Mouse (Mus musculus) T-cell, adult 2 months (primary cell): ENCODE data around the gene Dgcr2.

Source experiments
- DNase-seq: peaks from one replicate; pipeline ENCODE4 v3.0.0; 2022; ENCODE audit warnings: low spot score

Dgcr2 gene

GRCm38 (mm10) chr16:17911052-17911595 is 12.8 kb upstream of the Dgcr2 start, which contains the start of gene Ess2:
Gene Ess2 (minus strand): TSS chr16:17911348.
- DNase-seq: peak; percentile 92

DNA sequence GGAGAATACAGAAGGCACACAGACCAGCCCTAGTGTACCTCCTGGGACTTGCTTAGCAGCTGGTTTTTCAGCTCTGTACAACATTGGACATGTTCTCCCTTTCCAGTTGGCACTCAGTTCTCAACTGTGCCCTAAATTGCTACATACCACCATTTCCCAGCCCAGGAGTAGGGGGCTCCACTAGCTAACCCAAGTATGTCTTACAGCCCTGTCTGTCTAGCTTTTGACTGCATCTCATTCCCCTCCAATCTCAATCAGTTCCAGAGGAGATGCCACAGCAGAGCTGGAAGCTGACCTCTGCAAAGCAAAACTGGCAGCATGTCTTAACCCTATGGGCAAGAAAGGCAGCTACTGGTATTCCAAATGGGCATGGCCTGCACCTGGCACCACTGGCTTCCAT is 2.3 kb downstream of the Dgcr2 start:
- no peak for DNase-seq

GRCm38 (mm10) chr16:17893923-17894322 is 4.4 kb downstream of the Dgcr2 start, which contains the start of gene Tssk1:
Gene Tssk1 (plus strand): TSS chr16:17894223.
- no peak for DNase-seq

GRCm38 (mm10) chr16:17892606-17893005 is 5.8 kb downstream of the Dgcr2 start:
- DNase-seq: no peak

GRCm38 (mm10) chr16:17891567-17891959 is 6.8 kb downstream of the Dgcr2 start, which contains the start of gene Gm20518:
Gene Gm20518 (minus strand): TSS chr16:17891671.
- DNase-seq: peak; percentile 97

- DNase-seq: no peak
These were observed 7.3 kb downstream of the Dgcr2 start for GRCm38 (mm10) chr16:17890917-17891566.

- DNase-seq: no peak
These were observed 8.0 kb downstream of the Dgcr2 start for GRCm38 (mm10) chr16:17890342-17890727.

DNA sequence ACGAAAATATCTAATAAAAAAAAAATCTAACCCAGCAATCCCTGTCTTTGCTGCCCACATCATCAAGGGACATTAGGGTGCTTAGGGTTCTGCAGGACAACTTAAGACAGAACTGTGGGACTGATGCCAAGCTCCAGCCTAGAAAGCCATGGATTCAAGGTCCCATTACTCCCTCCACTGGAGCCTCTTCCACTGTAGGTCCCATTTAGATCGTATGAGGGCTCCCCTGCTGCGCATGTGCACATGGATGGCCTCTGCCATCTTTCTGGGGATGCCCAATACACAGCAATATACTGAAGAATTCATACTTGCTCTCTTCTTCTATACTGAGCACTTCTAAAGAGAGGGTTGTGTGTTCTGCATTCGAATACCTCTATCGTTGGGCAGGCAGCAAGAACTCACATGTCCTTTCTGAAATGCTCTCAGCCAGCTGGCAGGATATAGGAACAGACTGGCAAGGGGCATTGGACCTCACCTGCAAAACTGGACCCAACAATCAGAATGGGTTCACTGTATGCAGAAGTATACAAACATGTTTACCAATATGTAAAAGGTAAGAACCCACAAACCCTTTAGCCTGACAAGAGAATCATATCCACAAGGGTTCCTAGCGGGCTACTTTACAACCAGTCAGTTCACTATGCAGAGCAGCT is 8.5 kb downstream of the Dgcr2 start:
- DNase-seq: no peak

DNA sequence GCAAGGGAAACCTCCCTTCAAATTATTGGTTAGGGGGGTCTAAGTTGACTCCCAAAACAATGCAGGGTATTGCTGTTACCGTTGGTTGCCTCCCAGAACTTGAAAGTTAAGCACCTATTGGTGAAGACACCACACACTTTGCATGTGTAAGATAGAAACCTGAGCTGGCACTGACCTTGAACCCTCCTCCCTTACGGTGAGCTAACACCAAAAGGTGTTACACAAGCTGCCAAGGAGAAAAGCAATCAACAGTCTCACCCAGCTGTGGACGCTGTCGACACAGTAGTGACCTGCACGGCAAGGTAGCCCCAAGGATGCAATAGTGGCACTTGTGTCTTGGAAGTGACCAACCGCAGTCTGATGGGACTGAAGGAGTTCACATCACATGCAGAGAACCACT is 14.2 kb downstream of the Dgcr2 start:
- DNase-seq: no peak

- no peak for DNase-seq
These were observed 16.2 kb downstream of the Dgcr2 start for GRCm38 (mm10) chr16:17882196-17882595.

GRCm38 (mm10) chr16:17879571-17879970 is 18.8 kb downstream of the Dgcr2 start:
- DNase-seq: no peak

- no peak for DNase-seq
These were observed 22.3 kb downstream of the Dgcr2 start for GRCm38 (mm10) chr16:17876096-17876495.

DNA sequence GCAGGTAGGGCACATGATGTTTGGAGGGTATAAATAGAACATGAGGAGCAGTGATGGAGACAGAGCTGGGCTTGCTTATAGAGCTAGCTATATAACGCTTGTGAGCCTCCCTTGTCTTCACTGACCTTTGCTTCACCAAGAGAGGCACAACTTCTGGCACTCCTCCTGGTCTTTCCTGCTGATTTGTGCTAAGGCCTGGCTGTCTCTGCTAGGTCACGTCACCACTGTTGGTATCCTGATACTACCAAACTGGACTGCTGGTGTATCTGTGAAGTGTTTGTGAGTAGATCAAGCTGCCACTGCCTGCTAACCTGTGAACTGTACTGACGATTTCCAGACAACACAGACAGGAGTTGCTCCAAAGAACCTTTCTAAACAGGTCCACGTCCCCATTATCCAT is 23.2 kb downstream of the Dgcr2 start:
- DNase-seq: no peak

DNA sequence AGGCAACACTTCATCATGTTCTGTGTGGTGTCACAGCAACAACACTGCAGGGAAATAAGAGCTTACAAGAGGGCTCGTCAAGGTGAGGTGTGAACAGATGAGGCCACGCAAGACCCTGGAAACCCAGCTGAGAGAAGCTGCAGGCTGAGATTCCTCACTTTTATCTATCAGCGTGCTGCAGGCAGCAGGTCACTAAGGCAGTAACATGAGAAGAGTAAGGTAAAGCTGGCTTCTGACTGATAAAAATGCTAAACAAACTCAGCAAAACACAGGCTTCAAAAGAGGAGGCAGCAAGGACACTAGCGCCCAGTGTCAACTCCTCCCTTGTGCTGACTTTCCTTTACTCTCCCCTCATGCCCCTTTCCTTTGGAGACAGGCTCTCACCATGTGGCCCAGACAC is 25.4 kb downstream of the Dgcr2 start:
- no peak for DNase-seq

- no peak for DNase-seq
These were observed 27.1 kb downstream of the Dgcr2 start for GRCm38 (mm10) chr16:17871248-17871647.

GRCm38 (mm10) chr16:17865770-17866169 is 32.6 kb downstream of the Dgcr2 start:
- no peak for DNase-seq

DNA sequence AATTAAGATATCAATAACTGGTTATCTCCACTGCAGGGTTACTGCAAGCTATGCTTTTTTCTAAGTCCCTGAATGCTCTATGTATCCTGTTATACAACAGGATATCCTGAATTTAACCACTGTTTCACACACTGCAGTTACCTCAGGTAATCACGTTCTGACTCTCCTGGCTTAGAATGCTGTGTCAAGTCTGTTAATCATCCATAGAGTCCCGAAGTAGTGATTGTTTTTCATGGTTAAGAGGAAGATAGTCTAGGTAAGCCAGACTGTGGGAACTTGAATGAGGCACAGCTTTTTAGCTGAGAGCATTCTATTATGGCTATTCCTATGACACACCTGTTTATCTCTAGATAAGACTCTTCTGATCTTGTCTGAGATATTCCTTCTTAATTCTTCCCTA is 33.1 kb downstream of the Dgcr2 start:
- DNase-seq: no peak

DNA sequence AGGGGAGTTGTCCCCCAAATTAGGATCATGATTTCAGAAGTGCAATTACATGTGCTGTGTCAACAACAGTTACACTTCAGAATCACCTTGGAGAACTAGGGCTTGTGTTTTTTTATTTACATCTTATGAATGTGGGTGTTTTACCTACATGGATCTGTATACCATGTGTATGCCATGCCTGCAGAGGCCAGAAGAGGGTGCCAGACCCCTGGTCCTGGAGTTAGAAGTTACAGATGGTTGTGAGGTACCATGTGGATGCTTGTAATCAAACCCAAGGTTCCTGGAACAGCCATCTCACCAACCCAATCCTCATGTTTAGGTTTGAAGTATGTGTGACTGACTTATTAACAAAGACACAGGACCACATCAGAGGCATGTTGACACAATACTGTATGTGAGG is 39.8 kb downstream of the Dgcr2 start:
- DNase-seq: no peak

GRCm38 (mm10) chr16:17857157-17857556 is 41.2 kb downstream of the Dgcr2 start:
- DNase-seq: no peak

GRCm38 (mm10) chr16:17853263-17853662 is 45.1 kb downstream of the Dgcr2 start:
- DNase-seq: no peak

DNA sequence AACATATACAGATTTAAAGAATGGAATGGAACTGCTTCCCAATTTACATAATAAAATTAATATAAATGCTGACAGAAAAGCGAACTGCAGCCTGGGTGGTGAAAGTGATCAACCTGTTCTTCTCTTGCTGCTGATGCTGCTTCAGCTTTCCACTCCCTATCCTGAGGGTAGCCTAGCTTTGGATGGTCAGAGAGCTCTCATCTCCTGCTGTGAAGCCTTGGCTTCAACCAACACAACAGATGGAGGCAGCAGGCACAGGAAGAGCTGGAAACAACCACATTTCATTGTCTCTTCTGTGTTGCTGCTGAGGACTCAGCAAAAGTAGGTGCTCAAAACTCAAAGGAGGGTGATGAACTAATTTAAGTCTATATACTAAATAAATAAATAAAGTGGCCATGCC is 46.5 kb downstream of the Dgcr2 start:
- no peak for DNase-seq

- no peak for DNase-seq
These were observed 47.0 kb downstream of the Dgcr2 start for GRCm38 (mm10) chr16:17851331-17851730.

DNA sequence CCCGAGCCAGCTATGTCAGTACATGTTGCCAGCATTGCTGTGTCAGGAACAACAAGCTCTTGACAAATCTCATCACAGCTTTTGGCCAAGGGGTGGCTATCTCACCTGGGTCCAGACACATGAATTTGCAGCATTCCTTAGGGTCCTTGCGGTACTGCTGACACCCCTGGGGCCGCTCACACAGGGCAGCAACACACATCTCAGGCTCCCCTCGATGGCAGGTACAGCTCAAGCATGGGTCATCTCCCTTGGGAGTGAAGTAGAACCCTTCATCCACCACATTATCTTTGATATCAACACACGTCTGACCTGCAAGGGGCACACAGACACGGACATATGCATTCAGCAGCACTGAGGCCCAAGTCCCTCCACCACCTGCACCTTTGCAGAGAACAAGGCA is 48.9 kb downstream of the Dgcr2 start:
- DNase-seq: no peak

DNA sequence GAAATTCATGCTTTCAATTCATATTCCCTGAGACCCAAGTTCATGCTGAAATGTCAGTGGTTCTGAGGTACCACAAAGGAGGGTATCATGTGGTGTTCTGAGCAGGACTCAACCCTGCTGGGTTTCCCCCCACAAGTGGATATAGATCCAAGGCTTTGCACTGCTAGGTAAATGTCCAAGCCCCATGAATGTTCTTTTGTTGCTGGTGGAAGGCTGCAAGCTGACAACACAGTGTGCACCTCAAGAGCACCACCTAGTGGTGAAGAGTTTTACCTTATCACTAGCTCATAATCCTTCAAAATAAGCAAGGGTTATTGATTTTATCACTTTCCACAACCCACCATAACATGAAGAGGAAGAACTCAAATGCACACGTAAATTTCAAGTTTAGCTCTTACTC is 49.4 kb downstream of the Dgcr2 start:
- DNase-seq: peak; percentile 19
